Mouse (Mus musculus): Measurements from ENCODE around the gene Gm5622. TPM values are rescaled to one million over a fixed set of nuclear protein-coding genes. Genes with fewer than 3 reads are reported as not detected.
"Not testable (repeated sequence)": the region's sequence is repeated elsewhere in the genome, so short reads cannot be mapped to it uniquely, and the experiment has no call there.

Gm5622 gene
- not detected in 2 replicates for polyA plus RNA-seq (2014; fragmentation: Nextera tagmentation; extraction: Ambion mirVana)

DNA sequence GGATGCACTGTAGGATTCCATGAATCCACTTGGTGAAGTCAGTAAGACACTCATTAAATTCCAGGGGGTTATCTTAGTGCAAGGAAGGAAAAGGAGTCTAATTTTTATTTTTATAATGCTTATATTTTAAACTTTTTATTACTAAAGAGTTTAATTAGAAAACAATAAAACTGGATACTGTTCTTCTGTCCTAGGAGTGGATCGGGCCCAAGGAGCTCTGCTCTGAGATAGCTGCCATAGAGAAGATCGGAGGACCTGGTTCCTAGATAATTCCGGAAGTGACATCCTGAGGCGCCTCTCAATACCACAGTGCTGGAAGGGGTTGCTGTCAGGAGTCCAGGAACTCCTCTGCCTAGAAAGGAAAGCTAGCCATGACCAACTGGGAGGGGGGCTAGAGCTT is at the start of gene Gm5622:
TSS of gene Gm5622 (plus strand) at position 301 of the 400 bp plus-strand sequence.
- 85% methylated on average over 4 of the region's 4 CpGs for WGBS
- no peak within 1 kb of the TSS for H3K4me3 ChIP-seq (ENCODE audit: low read depth, low read length)
- H3K4me1 ChIP-seq (ENCODE audit: insufficient read depth), result no peaks in the 10 kb centered on the region
- H3K27me3 ChIP-seq (ENCODE audit: insufficient read depth, low read length), result no peaks in the 10 kb centered on the region
- no peak within 1 kb of the TSS for H3K9ac ChIP-seq
- H3K9me3 ChIP-seq (ENCODE audit: low read depth, low read length), result no peaks in the 10 kb centered on the region
- DNase-seq, result no peak
- no peak for TF ChIP-seq CTCF (IDR thresholded peaks at IDR 0.05; ENCODE audit: low read depth)
- H3K27ac ChIP-seq (ENCODE audit: low read depth), result no peak within 1 kb of the TSS
- H3K36me3 ChIP-seq (ENCODE audit: insufficient read depth), result no peaks in the 10 kb centered on the region
- H3K4me2 ChIP-seq, result no peak within 1 kb of the TSS
- ATAC-seq (ENCODE audit: insufficient read depth), result no peak

DNA sequence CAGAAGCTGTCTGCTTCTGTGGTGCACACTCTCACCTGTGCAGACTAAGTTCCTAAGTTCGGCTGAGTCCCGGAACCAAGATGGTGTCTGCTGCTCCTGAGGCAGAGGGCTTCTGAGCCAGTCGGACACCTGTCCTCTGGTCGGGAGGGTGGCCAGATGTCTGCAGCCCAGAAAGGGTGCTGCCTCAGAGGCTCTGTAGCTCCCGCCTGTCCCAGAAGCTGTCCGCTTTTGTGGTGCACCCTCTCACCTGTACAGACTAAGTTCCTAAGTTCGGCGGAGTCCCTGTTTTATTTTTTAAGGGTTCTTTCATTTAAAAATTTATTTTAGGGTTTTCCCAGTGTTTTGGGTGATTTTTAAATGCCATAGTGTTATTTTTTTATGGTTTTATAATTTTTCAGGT is 45.2 kb upstream of the Gm5622 start:
- DNase-seq (no peak), ATAC-seq (ENCODE audit: insufficient read depth) (no peak)
- TF ChIP-seq CTCF (IDR thresholded peaks at IDR 0.05; ENCODE audit: low read depth), result no peak
- Histone ChIP-seq H3K4me2 (no peak overlapping the region), H3K9me3 (ENCODE audit: low read depth, low read length) (no peaks in the 10 kb centered on the region), H3K27me3 (ENCODE audit: insufficient read depth, low read length) (no peaks in the 10 kb centered on the region), H3K4me1 (ENCODE audit: insufficient read depth) (no peaks in the 10 kb centered on the region), H3K36me3 (ENCODE audit: insufficient read depth) (no peaks in the 10 kb centered on the region), H3K4me3 (ENCODE audit: low read depth, low read length) (no peak overlapping the region), H3K27ac (ENCODE audit: low read depth) (no peak overlapping the region), H3K9ac (no peak overlapping the region)
- 93% methylated on average over 8 of the region's 8 CpGs for WGBS

DNA sequence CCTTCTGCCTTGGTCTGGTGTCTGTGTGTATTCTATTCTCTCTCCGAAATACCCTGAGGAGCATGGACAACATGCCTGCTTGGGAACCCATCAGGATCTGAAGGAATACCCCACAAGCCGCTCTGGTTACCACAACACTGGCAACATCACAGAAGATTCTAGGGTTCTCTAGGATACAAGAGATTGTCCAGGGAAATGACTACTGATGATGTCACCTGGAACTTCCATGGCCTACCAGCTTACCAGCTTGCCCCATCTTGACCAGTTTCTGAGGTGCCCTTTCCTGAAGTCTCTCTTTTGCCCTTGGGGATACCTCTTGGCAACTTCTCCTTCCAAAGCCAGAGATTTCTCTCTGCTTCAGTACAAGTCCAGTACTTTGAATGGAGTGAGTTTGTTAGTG is 21.4 kb downstream of the Gm5622 start, which contains the start of gene Gm17175:
TSS of gene Gm17175 (minus strand) at position 101 of the 400 bp plus-strand sequence.
- ATAC-seq (ENCODE audit: insufficient read depth), result not testable (repeated sequence)
- 87% methylated on average over 2 of the region's 2 CpGs for WGBS

DNA sequence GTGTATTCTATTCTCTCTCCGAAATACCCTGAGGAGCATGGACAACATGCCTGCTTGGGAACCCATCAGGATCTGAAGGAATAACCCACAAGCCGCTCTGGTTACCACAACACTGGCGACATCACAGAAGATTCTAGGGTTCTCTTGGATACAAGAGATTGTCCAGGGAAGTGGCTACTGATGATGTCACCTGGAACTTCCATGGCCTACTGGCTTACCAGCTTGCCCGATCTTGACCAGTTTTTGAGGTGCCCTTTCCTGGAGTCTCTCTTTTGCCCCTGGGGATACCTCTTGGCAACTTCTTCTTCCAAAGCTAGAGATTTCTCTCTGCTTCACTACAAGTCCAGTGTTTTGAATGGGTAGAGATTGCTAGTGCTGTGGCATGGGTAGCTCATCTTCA is 39.4 kb downstream of the Gm5622 start, which contains the start of gene Gm17174:
TSS of gene Gm17174 (minus strand) at position 101 of the 400 bp plus-strand sequence.
- H3K9ac ChIP-seq; DNase-seq; H3K4me2 ChIP-seq; H3K27me3 ChIP-seq (ENCODE audit: insufficient read depth, low read length); H3K4me3 ChIP-seq (ENCODE audit: low read depth, low read length); ATAC-seq (ENCODE audit: insufficient read depth); H3K36me3 ChIP-seq (ENCODE audit: insufficient read depth); H3K27ac ChIP-seq (ENCODE audit: low read depth); H3K4me1 ChIP-seq (ENCODE audit: insufficient read depth); H3K9me3 ChIP-seq (ENCODE audit: low read depth, low read length): not testable (repeated sequence)
- 92% methylated on average over 4 of the region's 4 CpGs for WGBS

More for the DNA sequence above, 21.4 kb downstream of the Gm5622 start, which contains the start of gene Gm17175:
- DNase-seq; H3K9ac ChIP-seq; H3K27ac ChIP-seq (ENCODE audit: low read depth); H3K36me3 ChIP-seq (ENCODE audit: insufficient read depth); H3K4me1 ChIP-seq (ENCODE audit: insufficient read depth); H3K27me3 ChIP-seq (ENCODE audit: insufficient read depth, low read length); H3K4me3 ChIP-seq (ENCODE audit: low read depth, low read length); H3K4me2 ChIP-seq; H3K9me3 ChIP-seq (ENCODE audit: low read depth, low read length): not testable (repeated sequence)

DNA sequence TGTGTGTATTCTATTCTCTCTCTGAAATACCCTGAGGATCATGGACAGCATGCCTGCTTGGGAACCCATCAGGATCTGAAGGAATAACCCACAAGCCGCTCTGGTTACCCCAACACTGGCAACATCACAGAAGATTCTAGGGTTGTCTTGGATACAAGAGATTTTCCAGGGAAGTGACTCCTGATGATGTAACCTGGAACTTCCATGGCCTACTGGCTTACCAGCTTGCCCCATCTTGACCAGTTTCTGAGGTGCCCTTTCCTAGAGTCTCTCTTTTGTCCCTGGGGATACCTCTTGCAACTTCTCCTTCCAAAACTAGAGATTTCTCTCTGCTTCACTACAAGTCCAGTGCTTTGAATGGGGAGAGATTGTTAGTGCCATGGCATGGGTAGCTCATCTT is 58.6 kb downstream of the Gm5622 start, which contains the start of gene Gm17078:
TSS of gene Gm17078 (minus strand) at position 101 of the 400 bp plus-strand sequence.
- Histone ChIP-seq H3K27ac (ENCODE audit: low read depth) (no peak within 1 kb of the TSS), H3K4me2 (no peak within 1 kb of the TSS), H3K27me3 (ENCODE audit: insufficient read depth, low read length) (no peaks in the 10 kb centered on the region), H3K36me3 (ENCODE audit: insufficient read depth) (no peaks in the 10 kb centered on the region), H3K9ac (no peak within 1 kb of the TSS), H3K4me3 (ENCODE audit: low read depth, low read length) (no peak within 1 kb of the TSS), H3K4me1 (ENCODE audit: insufficient read depth) (no peaks in the 10 kb centered on the region), H3K9me3 (ENCODE audit: low read depth, low read length) (no peaks in the 10 kb centered on the region)
- no peak for DNase-seq
- ATAC-seq (ENCODE audit: insufficient read depth), result no peak
- 65% methylated on average over 1 of the region's 1 CpGs for WGBS
- TF ChIP-seq CTCF (IDR thresholded peaks at IDR 0.05; ENCODE audit: low read depth), result no peak

DNA sequence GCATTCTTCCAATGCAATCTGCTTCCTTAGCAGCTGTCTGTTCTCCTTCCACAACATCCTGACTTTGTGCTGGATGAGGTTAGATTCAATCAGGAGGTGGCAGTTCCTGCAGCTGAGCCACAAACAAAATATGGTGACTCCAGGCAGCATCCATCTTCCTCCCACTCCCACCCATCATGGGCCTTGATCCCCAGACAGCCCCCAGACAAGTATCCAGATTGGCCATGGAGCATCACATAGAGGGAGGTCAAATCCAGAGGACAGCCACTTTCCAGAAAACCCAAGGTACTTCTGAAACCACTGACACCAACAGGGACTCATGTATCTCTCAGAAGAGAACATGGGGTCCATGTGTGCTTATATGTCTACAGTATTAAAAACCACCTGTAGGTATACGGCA is 79.8 kb downstream of the Gm5622 start:
- not testable (repeated sequence) for H3K4me1 ChIP-seq (ENCODE audit: insufficient read depth); ATAC-seq (ENCODE audit: insufficient read depth); H3K4me3 ChIP-seq (ENCODE audit: low read depth, low read length); H3K36me3 ChIP-seq (ENCODE audit: insufficient read depth); H3K9ac ChIP-seq; H3K4me2 ChIP-seq; H3K9me3 ChIP-seq (ENCODE audit: low read depth, low read length); DNase-seq; H3K27ac ChIP-seq (ENCODE audit: low read depth); H3K27me3 ChIP-seq (ENCODE audit: insufficient read depth, low read length)
- 91% methylated on average over 1 of the region's 1 CpGs for whole genome bisulfite sequencing

DNA sequence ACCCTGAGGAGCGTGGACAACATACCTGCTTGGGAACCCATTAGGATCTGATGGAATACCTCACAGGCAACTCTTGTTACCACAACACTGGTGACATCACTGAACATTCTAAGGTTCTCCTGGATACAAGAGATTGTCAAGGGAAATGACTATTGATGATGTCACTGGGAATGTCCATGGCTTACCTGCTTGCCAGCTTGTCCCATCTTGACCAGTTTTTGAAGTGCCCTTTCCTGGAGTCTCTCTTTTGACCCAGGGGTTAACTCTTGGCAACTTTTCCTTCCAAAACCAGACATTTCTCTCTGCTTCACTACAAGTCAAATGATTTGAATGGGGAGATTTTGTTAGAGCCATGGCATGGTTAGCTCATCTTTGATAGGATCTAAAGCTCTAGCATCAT is 83.0 kb downstream of the Gm5622 start, which contains the start of gene Gm4181:
TSS of gene Gm4181 (minus strand) at position 101 of the 400 bp plus-strand sequence.
- not testable (repeated sequence) for ATAC-seq (ENCODE audit: insufficient read depth); H3K36me3 ChIP-seq (ENCODE audit: insufficient read depth); H3K27ac ChIP-seq (ENCODE audit: low read depth); H3K4me3 ChIP-seq (ENCODE audit: low read depth, low read length); DNase-seq; H3K9ac ChIP-seq; H3K27me3 ChIP-seq (ENCODE audit: insufficient read depth, low read length); H3K4me1 ChIP-seq (ENCODE audit: insufficient read depth); H3K4me2 ChIP-seq; H3K9me3 ChIP-seq (ENCODE audit: low read depth, low read length)
- 88% methylated on average over 1 of the region's 1 CpGs for WGBS

DNA sequence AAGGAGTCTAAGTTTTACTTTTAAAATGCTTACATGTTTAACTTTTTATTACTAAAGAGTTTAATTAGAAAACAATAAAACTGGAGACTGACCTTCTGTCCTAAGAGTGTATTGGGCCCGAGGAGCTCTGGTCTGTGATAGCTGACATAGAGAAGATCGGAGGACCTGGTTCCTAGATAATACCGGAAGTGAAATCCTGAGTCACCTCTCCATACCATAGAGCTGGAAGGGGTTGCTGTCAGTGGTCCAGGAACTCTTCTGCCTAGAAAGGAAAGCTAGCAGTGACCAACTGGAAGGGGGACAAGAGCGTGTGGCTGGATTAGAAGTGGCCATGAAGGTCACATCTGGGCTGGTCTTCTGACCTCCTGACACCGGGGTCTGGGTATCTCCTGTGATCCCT is 124.7 kb downstream of the Gm5622 start:
- TF ChIP-seq CTCF (IDR thresholded peaks at IDR 0.05; ENCODE audit: low read depth), result no peak
- ATAC-seq (ENCODE audit: insufficient read depth), result no peak
- Histone ChIP-seq H3K27me3 (ENCODE audit: insufficient read depth, low read length) (no peaks in the 10 kb centered on the region), H3K27ac (ENCODE audit: low read depth) (no peak overlapping the region), H3K4me2 (no peak overlapping the region), H3K4me3 (ENCODE audit: low read depth, low read length) (no peak overlapping the region), H3K4me1 (ENCODE audit: insufficient read depth) (no peaks in the 10 kb centered on the region), H3K36me3 (ENCODE audit: insufficient read depth) (no peaks in the 10 kb centered on the region), H3K9ac (no peak overlapping the region), H3K9me3 (ENCODE audit: low read depth, low read length) (no peaks in the 10 kb centered on the region)
- DNase-seq, result no peak
- 85% methylated on average over 5 of the region's 5 CpGs for WGBS

DNA sequence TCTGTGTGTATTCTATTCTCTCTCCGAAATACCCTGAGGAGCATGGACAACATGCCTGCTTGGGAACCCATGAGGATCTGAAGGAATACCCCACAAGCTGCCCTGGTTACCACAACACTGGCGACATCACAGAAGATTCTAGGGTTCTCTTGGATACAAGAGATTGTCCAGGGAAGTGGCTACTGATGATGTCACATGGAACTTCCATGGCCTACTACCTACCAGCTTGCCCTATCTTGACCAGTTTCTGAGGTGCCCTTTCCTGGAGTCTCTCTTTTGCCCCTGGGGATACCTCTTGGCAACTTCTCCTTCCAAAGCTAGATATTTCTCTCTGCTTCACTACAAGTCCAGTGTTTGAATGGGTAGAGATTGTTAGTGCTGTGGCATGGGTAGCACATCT is 142.8 kb downstream of the Gm5622 start, which contains the start of gene Gm17079:
TSS of gene Gm17079 (minus strand) at position 101 of the 400 bp plus-strand sequence.
- 85% methylated on average over 1 of the region's 2 CpGs for WGBS
- ATAC-seq (ENCODE audit: insufficient read depth); H3K27me3 ChIP-seq (ENCODE audit: insufficient read depth, low read length): not testable (repeated sequence)

More for the DNA sequence above, 142.8 kb downstream of the Gm5622 start, which contains the start of gene Gm17079:
- H3K27ac ChIP-seq (ENCODE audit: low read depth); H3K36me3 ChIP-seq (ENCODE audit: insufficient read depth); H3K4me1 ChIP-seq (ENCODE audit: insufficient read depth); H3K4me2 ChIP-seq; H3K9ac ChIP-seq; DNase-seq; H3K9me3 ChIP-seq (ENCODE audit: low read depth, low read length); H3K4me3 ChIP-seq (ENCODE audit: low read depth, low read length): not testable (repeated sequence)
